Mouse (Mus musculus) hindbrain, embryonic 13.5 days (tissue): ENCODE measurements around the gene Fam240a. TPM values are rescaled to one million over a fixed set of nuclear protein-coding genes. Genes with fewer than 3 reads are reported as not detected.

Experiments used
- ATAC-seq: fragments of 200-750 bp; cut with Nextera tagmentation; 2 replicates; pipeline ENCODE4 v1.8.0; 2017; ENCODE audit warnings: moderate TSS enrichment; ENCODE audit not compliant: low FRiP score
- H3K27ac ChIP-seq: fragments of 300-500 bp; sonication (generic); 2 replicates; pipeline ENCODE4 v1.5.1; 2015; ENCODE audit warnings: inconsistent platforms, mild to moderate bottlenecking, moderate library complexity
- H3K27me3 ChIP-seq: fragments of 300-500 bp; sonication (generic); 2 replicates; pipeline ENCODE4 v1.6.1; 2015; ENCODE audit warnings: mild to moderate bottlenecking, inconsistent platforms
- H3K36me3 ChIP-seq: fragments of 300-500 bp; sonication (generic); 2 replicates; pipeline ENCODE4 v1.6.1; 2015; ENCODE audit warnings: mild to moderate bottlenecking, inconsistent platforms
- H3K4me1 ChIP-seq: fragments of 300-500 bp; sonication (generic); replicated peaks from 2 replicates; pipeline ENCODE4 v1.6.1; 2015; ENCODE audit warnings: inconsistent platforms
- H3K4me2 ChIP-seq: fragments of 300-500 bp; sonication (generic); 2 replicates; pipeline ENCODE4 v1.6.1; 2015; ENCODE audit warnings: inconsistent platforms, mild to moderate bottlenecking, moderate library complexity
- H3K4me3 ChIP-seq: fragments of 300-500 bp; sonication (generic); 2 replicates; pipeline ENCODE4 v1.5.1; 2015; ENCODE audit warnings: mild to moderate bottlenecking, inconsistent platforms
- H3K9ac ChIP-seq: fragments of 300-500 bp; sonication (generic); 2 replicates; pipeline ENCODE4 v1.6.1; 2015; ENCODE audit warnings: mild to moderate bottlenecking, inconsistent platforms
- H3K9me3 ChIP-seq: fragments of 300-500 bp; sonication (generic); 2 replicates; pipeline ENCODE4 v1.6.1; 2016; ENCODE audit warnings: inconsistent platforms
- WGBS: fragments of 180-500 bp; shearing (Covaris S2); methylation state at CpG from one replicate; pipeline ENCODE4 v1.1.7; 2015; 5-methylcytosine and 5-hydroxymethylcytosine counted together
- polyA plus RNA-seq: library from polyadenylated mRNA; unstranded; fragments of >200 nt; fragmentation: Nextera tagmentation; extraction: Ambion mirVana; gene quantifications from 2 replicates; pipeline ENCODE4 v1.2.1, GENCODE M21; 2015

The Fam240a gene
- polyA plus RNA-seq, 1 experiment from 2014 or later = not detected

GRCm38 (mm10) chr9:110952398-110952797 lies 35.7 kb upstream of the Fam240a start:
- 63% methylated on average over 6 of the region's 6 CpGs for WGBS
- H3K36me3 ChIP-seq = no peaks in the 10 kb centered on the region
- no peak overlapping the region for H3K9ac ChIP-seq
- no peak overlapping the region for H3K4me3 ChIP-seq
- no peaks in the 10 kb centered on the region for H3K9me3 ChIP-seq
- no peak for ATAC-seq
- peaks cover 45% of the 10 kb centered on the region for H3K27me3 ChIP-seq
- H3K27ac ChIP-seq = no peak overlapping the region
- H3K4me1 ChIP-seq = peaks cover 15% of the 10 kb centered on the region
- no peak overlapping the region for H3K4me2 ChIP-seq

GRCm38 (mm10) chr9:110951866-110952265 lies 35.2 kb upstream of the Fam240a start:
- no peak overlapping the region for H3K27ac ChIP-seq
- ATAC-seq = no peak
- H3K4me3 ChIP-seq = no peak overlapping the region
- H3K27me3 ChIP-seq = peaks cover 50% of the 10 kb centered on the region
- H3K4me2 ChIP-seq = no peak overlapping the region
- H3K9me3 ChIP-seq = no peaks in the 10 kb centered on the region
- no peak overlapping the region for H3K9ac ChIP-seq
- 96% methylated on average over 13 of the region's 13 CpGs for WGBS
- H3K36me3 ChIP-seq = no peaks in the 10 kb centered on the region
- H3K4me1 ChIP-seq = peaks cover 20% of the 10 kb centered on the region

DNA sequence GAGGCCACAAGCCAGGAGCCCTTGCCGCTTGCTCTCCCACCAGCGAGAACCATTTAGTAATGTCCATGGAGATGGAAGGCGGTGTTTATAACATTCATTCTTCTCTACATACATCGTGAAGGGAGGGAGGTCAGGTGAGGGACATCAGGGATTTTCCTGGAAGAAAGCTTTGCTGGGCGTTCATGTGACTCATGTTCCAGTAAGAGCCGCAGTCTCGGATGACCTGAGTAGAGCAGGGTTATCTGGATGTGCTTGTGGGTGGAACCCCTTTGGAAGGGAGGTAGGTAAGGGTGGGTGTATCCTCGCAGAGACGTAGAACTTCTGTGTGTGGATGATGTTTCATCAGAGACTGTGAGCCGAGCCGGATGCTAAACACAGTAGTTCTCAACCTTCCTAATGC lies 34.7 kb upstream of the Fam240a start, which contains the start of gene Lrrc2:
Gene Lrrc2, plus strand, starts transcription at position 149 of the 400 bp plus-strand sequence.
- Histone ChIP-seq H3K27me3 (peaks cover 55% of the 10 kb centered on the region), H3K4me2 (no peak within 1 kb of the TSS), H3K4me3 (no peak within 1 kb of the TSS), H3K9me3 (no peaks in the 10 kb centered on the region), H3K9ac (no peak within 1 kb of the TSS), H3K27ac (no peak within 1 kb of the TSS), H3K36me3 (no peaks in the 10 kb centered on the region), H3K4me1 (peaks cover 25% of the 10 kb centered on the region)
- 91% methylated on average over 11 of the region's 11 CpGs for WGBS
- no peak for ATAC-seq

- Histone ChIP-seq H3K9me3 (no peaks in the 10 kb centered on the region), H3K4me2 (no peak overlapping the region), H3K36me3 (no peaks in the 10 kb centered on the region), H3K4me1 (peaks cover 27% of the 10 kb centered on the region), H3K4me3 (no peak overlapping the region), H3K27me3 (peaks cover 59% of the 10 kb centered on the region), H3K9ac (no peak overlapping the region), H3K27ac (no peak overlapping the region)
- 92% methylated on average over 3 of the region's 3 CpGs for WGBS
- no peak for ATAC-seq
Observed at GRCm38 (mm10) chr9:110950109-110950508, 33.4 kb upstream of the Fam240a start.

GRCm38 (mm10) chr9:110948813-110949310 lies 32.2 kb upstream of the Fam240a start:
- no peaks in the 10 kb centered on the region for H3K9me3 ChIP-seq
- ATAC-seq = no peak
- H3K4me1 ChIP-seq = peaks cover 27% of the 10 kb centered on the region
- WGBS = 65% methylated on average over 8 of the region's 8 CpGs
- H3K27ac ChIP-seq = no peak overlapping the region
- no peak overlapping the region for H3K9ac ChIP-seq
- H3K4me3 ChIP-seq = no peak overlapping the region
- H3K27me3 ChIP-seq = peaks cover 66% of the 10 kb centered on the region
- H3K36me3 ChIP-seq = no peaks in the 10 kb centered on the region
- H3K4me2 ChIP-seq = no peak overlapping the region

DNA sequence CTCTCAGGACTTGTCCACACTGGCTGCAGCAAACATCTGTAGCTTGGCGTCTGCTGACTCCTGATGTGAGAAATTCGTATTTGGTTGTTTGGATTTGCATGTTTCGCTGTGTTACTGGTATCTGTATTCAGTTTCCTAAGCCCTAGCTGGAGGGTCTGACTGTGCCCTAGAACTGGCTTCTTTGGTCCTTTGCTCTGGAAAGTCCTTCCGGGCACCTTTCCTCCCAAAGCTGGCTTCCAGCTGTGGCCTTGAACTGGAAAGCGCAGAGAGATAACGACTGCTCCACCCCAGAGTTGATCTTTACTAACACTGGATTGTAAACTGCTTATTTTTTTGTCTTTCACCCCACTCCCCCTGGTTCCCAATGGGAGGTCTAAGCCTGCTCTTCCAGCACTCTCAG lies 31.2 kb upstream of the Fam240a start:
- WGBS = 42% methylated on average over 6 of the region's 6 CpGs
- no peak overlapping the region for H3K27ac ChIP-seq
- no peak for ATAC-seq
- H3K27me3 ChIP-seq = peaks cover 68% of the 10 kb centered on the region
- no peaks in the 10 kb centered on the region for H3K9me3 ChIP-seq
- H3K4me1 ChIP-seq = peaks cover 21% of the 10 kb centered on the region
- H3K4me2 ChIP-seq = no peak overlapping the region
- no peak overlapping the region for H3K4me3 ChIP-seq
- no peaks in the 10 kb centered on the region for H3K36me3 ChIP-seq
- H3K9ac ChIP-seq = no peak overlapping the region

GRCm38 (mm10) chr9:110947261-110947661 lies 30.6 kb upstream of the Fam240a start:
- Histone ChIP-seq H3K27me3 (peaks cover 62% of the 10 kb centered on the region), H3K36me3 (no peaks in the 10 kb centered on the region), H3K9me3 (no peaks in the 10 kb centered on the region), H3K4me3 (no peak overlapping the region), H3K4me1 (peaks cover 19% of the 10 kb centered on the region), H3K27ac (no peak overlapping the region), H3K9ac (no peak overlapping the region), H3K4me2 (no peak overlapping the region)
- ATAC-seq = no peak
- WGBS = 4% methylated on average over 6 of the region's 6 CpGs

DNA sequence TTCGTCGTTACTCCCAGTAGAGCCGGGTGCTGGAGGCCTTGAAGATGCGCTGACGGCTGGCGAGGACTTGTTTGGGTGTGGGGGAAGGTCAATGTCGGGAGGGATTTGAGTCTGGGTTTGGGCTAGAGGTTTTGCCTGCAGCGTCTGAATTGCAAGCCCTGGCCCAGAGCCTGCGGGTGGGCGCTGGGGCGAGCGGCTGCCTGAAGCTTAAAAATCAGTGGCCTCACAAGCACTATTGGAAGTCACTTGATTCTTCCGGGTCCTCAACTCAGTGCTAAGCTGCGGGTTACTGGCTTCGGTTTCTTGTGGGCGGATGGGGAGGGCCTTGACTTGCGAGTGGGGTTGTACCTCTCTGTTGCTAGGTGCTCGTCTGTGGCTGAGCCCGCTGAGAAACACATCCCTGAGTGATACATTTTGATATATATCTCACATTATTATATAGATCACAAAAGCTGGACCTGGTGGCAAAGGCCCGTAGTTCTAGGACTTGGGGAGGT lies 29.9 kb upstream of the Fam240a start:
- Histone ChIP-seq H3K9me3 (no peaks in the 10 kb centered on the region), H3K27ac (no peak overlapping the region), H3K36me3 (no peaks in the 10 kb centered on the region), H3K4me2 (peak overlapping the region; percentile 23; the same call in 1 of the 2 replicates), H3K4me1 (peaks cover 19% of the 10 kb centered on the region), H3K9ac (0 out of 2 replicates have a peak overlapping the region, but pooled peaks have one; percentile 26), H3K27me3 (peaks cover 55% of the 10 kb centered on the region), H3K4me3 (no peak overlapping the region)
- ATAC-seq = no peak
- WGBS = 8% methylated on average over 20 of the region's 20 CpGs

DNA sequence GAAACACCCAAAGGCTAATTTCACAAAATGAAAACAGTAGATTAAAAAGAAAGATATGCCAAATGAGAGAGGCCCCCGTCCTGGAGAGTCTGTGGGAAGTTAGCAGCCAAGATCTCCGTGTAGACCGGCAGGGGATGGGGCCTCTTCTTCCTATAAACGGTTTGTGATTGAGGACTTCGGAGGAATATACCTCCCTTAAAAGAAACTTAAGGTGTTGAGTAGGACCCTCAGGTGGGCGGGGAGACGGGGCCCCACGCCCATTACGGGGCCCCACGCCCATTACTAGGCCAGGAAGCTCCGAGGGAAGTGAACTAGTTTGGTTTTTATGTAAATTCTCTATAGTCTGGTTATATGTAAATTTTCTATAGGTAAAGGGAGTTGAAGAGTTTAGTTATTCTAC lies 29.3 kb upstream of the Fam240a start, which contains the start of gene Tdgf1:
Gene Tdgf1, minus strand, starts transcription at position 233 of the 400 bp plus-strand sequence.
- no peak for ATAC-seq
- Histone ChIP-seq H3K4me1 (peaks cover 19% of the 10 kb centered on the region), H3K4me2 (peak within 1 kb of the TSS; percentile 23; the same call in 1 of the 2 replicates), H3K36me3 (no peaks in the 10 kb centered on the region), H3K9ac (0 out of 2 replicates have a peak within 1 kb of the TSS, but pooled peaks have one; percentile 26), H3K27ac (no peak within 1 kb of the TSS), H3K9me3 (no peaks in the 10 kb centered on the region), H3K4me3 (no peak within 1 kb of the TSS), H3K27me3 (peaks cover 49% of the 10 kb centered on the region)
- 14% methylated on average over 11 of the region's 11 CpGs for WGBS

DNA sequence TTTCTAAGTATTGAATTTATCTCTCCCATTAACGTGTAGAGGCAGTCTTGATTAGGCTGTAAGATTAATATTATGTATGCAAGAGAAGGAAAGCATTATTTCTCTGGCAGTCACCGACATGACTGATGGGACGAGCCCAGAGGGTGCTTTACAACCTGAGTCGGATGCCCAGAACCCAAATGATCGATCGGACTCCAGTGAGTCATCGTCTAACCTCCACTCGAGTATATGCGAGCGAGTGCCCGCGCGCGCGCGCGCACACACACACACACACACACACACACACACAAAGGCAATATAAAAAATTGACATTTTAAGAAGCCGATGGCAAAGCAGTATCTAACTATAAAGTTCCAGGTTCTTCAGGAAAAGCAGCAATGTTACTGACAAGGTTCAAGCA lies 28.7 kb upstream of the Fam240a start:
- ATAC-seq = no peak
- peaks cover 19% of the 10 kb centered on the region for H3K4me1 ChIP-seq
- H3K27ac ChIP-seq = no peak overlapping the region
- no peak overlapping the region for H3K9ac ChIP-seq
- 17% methylated on average over 18 of the region's 18 CpGs for WGBS
- H3K36me3 ChIP-seq = no peaks in the 10 kb centered on the region
- peaks cover 46% of the 10 kb centered on the region for H3K27me3 ChIP-seq
- peak overlapping the region; percentile 16; the same call in 1 of the 2 replicates for H3K4me2 ChIP-seq
- H3K9me3 ChIP-seq = no peaks in the 10 kb centered on the region
- H3K4me3 ChIP-seq = no peak overlapping the region

- Histone ChIP-seq H3K27me3 (peaks cover 46% of the 10 kb centered on the region), H3K4me2 (no peak overlapping the region), H3K27ac (no peak overlapping the region), H3K4me1 (peaks cover 19% of the 10 kb centered on the region), H3K4me3 (no peak overlapping the region), H3K36me3 (no peaks in the 10 kb centered on the region), H3K9me3 (no peaks in the 10 kb centered on the region), H3K9ac (no peak overlapping the region)
- no peak for ATAC-seq
- WGBS = 32% methylated on average over 13 of the region's 13 CpGs
Observed at GRCm38 (mm10) chr9:110944265-110944664, 27.6 kb upstream of the Fam240a start.

DNA sequence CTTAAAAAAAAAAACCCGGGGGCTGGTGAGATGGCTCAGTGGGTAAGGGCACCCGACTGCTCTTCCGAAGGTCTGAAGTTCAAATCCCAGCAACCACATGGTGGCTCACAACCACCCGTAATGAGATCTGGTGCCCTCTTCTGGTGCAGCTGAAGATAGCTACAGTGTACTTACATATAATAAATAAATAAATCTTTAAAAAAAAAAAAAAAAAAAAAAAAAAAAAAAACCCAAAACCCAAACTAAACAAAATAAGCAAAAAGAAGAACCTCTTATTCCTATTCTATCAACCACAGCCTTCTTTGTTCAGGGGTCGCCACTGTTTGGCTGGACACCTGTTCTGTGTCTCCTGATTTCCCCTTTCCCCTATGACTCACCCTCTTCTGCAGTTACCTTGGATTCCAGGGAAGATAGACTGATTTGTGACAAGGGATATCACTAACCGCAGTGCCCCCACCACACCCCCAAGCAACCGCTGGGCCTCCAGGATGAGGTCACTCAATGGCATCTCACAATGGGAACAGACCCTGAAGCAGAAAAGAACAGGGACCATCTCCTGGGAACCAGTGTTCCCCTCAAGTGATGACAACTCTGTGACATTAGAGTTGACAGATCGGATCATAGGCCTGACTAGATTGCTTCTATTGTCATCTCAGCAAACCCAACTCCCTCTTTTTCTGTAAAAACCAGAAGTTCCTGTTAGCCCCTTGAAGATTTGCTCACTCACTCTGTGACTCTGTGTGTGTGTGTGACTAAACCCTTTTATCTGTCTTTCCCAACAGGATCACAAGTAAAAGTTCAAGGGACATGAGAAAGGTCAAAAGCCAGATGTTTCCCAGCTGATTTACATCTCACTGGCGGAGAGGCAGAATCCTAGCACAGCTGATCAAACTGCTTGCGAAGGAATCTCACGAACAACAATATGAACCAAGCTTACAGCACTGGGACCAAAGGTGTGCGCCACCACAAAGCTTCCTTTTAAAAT lies 21.1 kb upstream of the Fam240a start:
- Histone ChIP-seq H3K36me3 (no peaks in the 10 kb centered on the region), H3K4me1 (peaks cover 13% of the 10 kb centered on the region), H3K27me3 (no peaks in the 10 kb centered on the region), H3K27ac (no peak overlapping the region), H3K9ac (no peak overlapping the region), H3K9me3 (no peaks in the 10 kb centered on the region), H3K4me3 (no peak overlapping the region), H3K4me2 (no peak overlapping the region)
- 69% methylated on average over 12 of the region's 12 CpGs for WGBS
- no peak for ATAC-seq
